Mouse (Mus musculus): ENCODE measurements around the gene Apol6. TPM values are rescaled to one million over a fixed set of nuclear protein-coding genes. Genes with fewer than 3 reads are reported as not detected.
"Not testable (repeated sequence)": the region's sequence is repeated elsewhere in the genome, so short reads cannot be mapped to it uniquely, and the experiment has no call there.

Apol6 gene
- polyA plus RNA-seq, 1 experiment from 2014 or later: 0.09 TPM

DNA sequence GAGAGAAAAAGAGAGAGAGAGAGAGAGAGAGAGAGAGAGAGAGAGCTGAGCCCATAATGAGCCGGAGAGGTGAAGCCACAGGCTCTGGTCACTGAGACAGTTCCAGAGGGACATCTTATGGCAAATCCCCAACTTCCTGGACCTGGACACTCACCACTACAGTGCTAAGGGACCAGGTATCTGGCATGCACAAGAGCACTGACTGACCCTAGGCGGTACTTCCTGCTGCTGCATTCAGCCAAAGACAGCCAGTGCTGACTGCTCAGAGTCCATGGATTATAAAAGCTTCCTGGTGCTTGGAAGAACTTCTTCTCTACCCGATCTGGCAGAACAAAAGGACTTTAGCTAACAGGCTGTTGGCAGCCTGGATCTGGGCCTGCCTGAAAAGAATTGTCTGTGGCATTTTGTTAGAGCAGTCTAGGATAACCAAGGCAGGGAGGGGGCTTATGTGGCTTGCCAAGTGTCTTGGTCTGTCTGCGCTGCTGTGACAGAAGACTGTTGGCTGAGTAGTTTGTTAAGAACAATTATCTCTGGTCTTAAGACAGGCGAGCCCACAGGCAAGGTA is 10.2 kb downstream of the Apol6 start:
- 66% methylated on average over 5 of the region's 5 CpGs for WGBS
- no peak overlapping the region for H3K27ac ChIP-seq
- H3K4me2 ChIP-seq (replicated peaks): no peak overlapping the region
- H3K9me3 ChIP-seq: no peaks in the 10 kb centered on the region
- no peak overlapping the region for H3K4me3 ChIP-seq
- H3K4me1 ChIP-seq: peaks cover 8% of the 10 kb centered on the region
- H3K27me3 ChIP-seq: no peaks in the 10 kb centered on the region
- no peak for ATAC-seq (ENCODE audit: insufficient number of reproducible peaks, insufficient read depth, low FRiP score, low TSS enrichment)
- H3K9ac ChIP-seq: no peak overlapping the region
- no peaks in the 10 kb centered on the region for H3K36me3 ChIP-seq

DNA sequence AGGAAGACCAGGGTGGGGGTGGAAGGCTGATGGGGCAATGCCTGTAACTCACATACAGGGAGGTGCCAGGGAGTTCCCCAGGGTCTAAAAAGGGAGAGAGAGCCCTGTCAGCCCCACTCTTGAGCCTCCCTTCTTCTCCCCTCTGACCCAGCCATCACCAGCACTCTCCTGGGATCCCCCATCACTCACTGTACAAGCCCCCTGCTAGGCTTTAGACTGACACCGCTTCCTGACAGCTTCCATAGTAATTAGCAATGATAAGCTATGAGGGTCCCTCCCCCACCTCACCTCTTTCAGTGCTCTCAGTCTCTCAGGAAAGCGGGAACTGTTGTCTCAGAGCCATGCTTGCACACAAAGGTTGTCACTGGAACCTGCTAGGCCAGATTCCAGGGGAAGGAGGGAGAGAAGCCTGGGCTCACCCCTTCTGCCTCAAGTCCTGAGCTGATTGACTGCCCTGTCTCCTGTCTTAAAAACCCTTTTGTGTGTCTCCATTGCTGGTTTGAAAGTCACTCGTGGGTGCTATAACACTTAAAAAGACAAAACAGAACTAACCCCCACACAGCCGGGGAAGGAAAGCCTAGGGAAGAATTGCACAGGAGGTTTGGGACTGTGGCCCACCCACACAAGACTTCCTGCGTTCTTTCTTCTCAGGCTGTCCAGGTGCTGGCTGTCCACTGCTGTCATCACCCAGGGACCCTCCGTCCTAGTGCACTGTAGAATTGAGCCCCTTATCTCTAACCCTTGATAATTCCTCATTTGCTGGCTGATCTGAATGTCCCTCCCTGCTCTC is 11.7 kb downstream of the Apol6 start:
- peaks cover 8% of the 10 kb centered on the region for H3K4me1 ChIP-seq
- no peaks in the 10 kb centered on the region for H3K27me3 ChIP-seq
- H3K9me3 ChIP-seq: no peaks in the 10 kb centered on the region
- peak overlapping the region; percentile 63 for H3K27ac ChIP-seq
- H3K9ac ChIP-seq: no peak overlapping the region
- no peaks in the 10 kb centered on the region for H3K36me3 ChIP-seq
- 34% methylated on average over 6 of the region's 6 CpGs for WGBS
- H3K4me3 ChIP-seq: no peak overlapping the region
- no peak overlapping the region for H3K4me2 ChIP-seq (replicated peaks)
- ATAC-seq (ENCODE audit: insufficient number of reproducible peaks, insufficient read depth, low FRiP score, low TSS enrichment): no peak

DNA sequence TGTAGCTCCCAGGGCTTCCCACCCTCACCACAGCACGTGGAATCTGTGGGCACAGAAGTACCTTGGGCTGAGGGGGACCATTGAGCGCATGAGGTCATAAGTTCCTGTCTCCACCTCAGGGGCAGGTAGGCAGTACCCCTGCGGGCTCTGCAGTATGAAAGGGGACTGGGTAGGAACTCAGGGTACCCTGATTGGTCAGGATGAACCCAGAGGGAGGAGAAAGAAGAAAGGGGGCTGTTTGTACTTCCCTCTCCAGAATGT is 12.2 kb downstream of the Apol6 start:
- no peaks in the 10 kb centered on the region for H3K9me3 ChIP-seq
- WGBS: 52% methylated on average over 3 of the region's 3 CpGs

DNA sequence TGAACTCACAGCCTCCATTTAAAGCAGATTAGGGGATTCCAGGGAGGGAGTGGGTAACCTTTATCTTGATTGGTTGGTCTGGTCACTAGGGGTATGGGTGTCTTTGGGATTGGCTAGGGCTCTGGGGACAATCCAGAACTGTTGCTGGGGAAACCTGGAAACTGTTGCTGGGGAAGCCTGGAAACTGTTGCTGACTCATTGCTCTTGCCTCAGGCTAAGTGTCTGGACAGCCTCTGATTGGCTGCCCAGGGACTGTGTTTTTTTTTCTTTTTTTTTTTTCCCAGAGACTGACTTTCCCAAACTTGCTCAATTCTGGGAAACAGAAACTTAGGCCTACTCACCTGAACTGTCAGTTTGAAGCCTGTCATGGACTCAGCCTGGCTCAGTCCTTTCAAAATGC is 14.0 kb downstream of the Apol6 start:
- Histone ChIP-seq H3K27ac (no peak overlapping the region), H3K4me2 (replicated peaks) (no peak overlapping the region), H3K27me3 (no peaks in the 10 kb centered on the region), H3K9me3 (no peaks in the 10 kb centered on the region), H3K4me1 (peaks cover 8% of the 10 kb centered on the region), H3K4me3 (no peak overlapping the region), H3K9ac (no peak overlapping the region), H3K36me3 (no peaks in the 10 kb centered on the region)
- ATAC-seq (ENCODE audit: insufficient number of reproducible peaks, insufficient read depth, low FRiP score, low TSS enrichment): no peak

More for the DNA sequence above, 12.2 kb downstream of the Apol6 start:
- no peak for ATAC-seq (ENCODE audit: insufficient number of reproducible peaks, insufficient read depth, low FRiP score, low TSS enrichment)
- Histone ChIP-seq H3K4me1 (peaks cover 8% of the 10 kb centered on the region), H3K27me3 (no peaks in the 10 kb centered on the region), H3K36me3 (no peaks in the 10 kb centered on the region), H3K9ac (no peak overlapping the region), H3K4me2 (replicated peaks) (no peak overlapping the region), H3K4me3 (no peak overlapping the region), H3K27ac (peak overlapping the region; percentile 63)

DNA sequence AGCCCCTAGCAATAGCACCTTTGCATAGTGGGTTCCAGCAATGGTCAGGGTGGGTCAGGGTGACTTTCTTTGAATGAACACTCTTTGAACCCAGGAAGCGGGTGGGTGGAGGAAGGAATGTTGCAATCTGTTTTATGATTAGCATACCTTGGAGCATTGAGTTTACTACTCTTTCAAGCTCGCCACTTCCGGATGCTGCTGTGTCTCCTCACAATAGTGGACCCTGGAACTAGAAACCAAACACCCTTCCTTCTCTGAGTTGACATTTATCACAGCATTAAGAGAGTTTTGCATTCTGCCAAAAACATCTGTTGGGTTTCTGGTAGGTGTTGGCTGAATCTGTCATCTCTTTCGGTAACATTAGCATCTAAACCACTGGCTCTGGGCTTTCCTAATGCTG is 14.9 kb downstream of the Apol6 start:
- not testable (repeated sequence) for H3K4me2 ChIP-seq (replicated peaks); H3K4me1 ChIP-seq; H3K27ac ChIP-seq; H3K36me3 ChIP-seq; H3K9me3 ChIP-seq; H3K9ac ChIP-seq; H3K27me3 ChIP-seq; ATAC-seq (ENCODE audit: insufficient number of reproducible peaks, insufficient read depth, low FRiP score, low TSS enrichment); H3K4me3 ChIP-seq
- 92% methylated on average over 4 of the region's 4 CpGs for WGBS

DNA sequence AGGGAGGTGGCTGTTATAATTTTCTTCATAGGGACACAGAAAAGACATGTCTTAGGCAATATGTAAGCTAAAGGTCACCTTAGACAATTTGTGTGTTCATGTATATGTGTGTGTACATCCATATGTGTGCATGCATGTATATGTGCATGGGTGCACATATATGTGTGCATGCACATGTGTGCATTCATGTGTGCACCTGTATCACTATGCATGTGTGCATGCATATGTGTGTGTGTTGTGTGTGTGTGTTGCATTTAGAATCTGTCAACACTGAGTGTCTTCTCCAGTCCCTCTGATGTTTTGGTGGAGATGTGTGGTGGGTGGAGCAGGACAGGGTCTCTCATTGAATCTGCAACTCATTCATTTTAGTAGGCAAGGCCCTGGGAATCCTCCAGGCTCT is 18.2 kb downstream of the Apol6 start:
- H3K27me3 ChIP-seq: no peaks in the 10 kb centered on the region
- H3K9me3 ChIP-seq: no peaks in the 10 kb centered on the region
- no peak overlapping the region for H3K9ac ChIP-seq
- H3K36me3 ChIP-seq: no peaks in the 10 kb centered on the region
- no peak for ATAC-seq (ENCODE audit: insufficient number of reproducible peaks, insufficient read depth, low FRiP score, low TSS enrichment)
- no peak overlapping the region for H3K4me2 ChIP-seq (replicated peaks)
- H3K4me3 ChIP-seq: no peak overlapping the region
- no peaks in the 10 kb centered on the region for H3K4me1 ChIP-seq
- no peak overlapping the region for H3K27ac ChIP-seq

DNA sequence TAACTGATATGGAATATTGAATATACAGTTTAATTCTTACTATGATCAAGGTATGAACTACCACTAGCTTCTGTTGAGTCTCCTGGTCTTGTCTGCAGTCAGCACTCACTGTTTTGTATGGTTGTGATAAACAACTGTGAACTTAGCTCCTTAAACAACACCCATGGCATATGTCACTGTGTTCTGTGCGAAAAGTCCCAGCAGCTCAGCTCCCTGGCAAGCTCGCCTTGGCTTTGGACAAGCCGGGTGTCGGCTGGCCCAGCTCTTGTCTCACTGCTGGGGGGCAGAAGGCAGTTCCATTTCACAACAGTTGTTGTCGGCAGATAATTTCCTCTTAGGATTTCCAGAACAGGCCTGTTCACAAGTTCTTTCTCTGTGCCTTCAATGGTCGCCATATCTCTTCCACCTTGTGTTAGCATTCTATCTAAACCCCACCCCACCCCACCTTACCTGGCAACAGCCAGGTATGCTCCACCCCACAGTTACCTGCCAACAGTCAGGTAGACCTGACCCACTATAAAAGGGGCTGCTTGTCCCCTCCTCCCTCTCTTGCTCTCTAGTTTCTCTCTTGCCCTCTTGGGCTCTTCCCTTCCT is 20.8 kb downstream of the Apol6 start:
- Histone ChIP-seq H3K4me2 (replicated peaks) (no peak overlapping the region), H3K27ac (no peak overlapping the region), H3K4me1 (no peaks in the 10 kb centered on the region), H3K36me3 (no peaks in the 10 kb centered on the region), H3K4me3 (no peak overlapping the region), H3K9me3 (no peaks in the 10 kb centered on the region), H3K27me3 (no peaks in the 10 kb centered on the region), H3K9ac (no peak overlapping the region)
- no peak for ATAC-seq (ENCODE audit: insufficient number of reproducible peaks, insufficient read depth, low FRiP score, low TSS enrichment)
- WGBS: 92% methylated on average over 6 of the region's 6 CpGs

DNA sequence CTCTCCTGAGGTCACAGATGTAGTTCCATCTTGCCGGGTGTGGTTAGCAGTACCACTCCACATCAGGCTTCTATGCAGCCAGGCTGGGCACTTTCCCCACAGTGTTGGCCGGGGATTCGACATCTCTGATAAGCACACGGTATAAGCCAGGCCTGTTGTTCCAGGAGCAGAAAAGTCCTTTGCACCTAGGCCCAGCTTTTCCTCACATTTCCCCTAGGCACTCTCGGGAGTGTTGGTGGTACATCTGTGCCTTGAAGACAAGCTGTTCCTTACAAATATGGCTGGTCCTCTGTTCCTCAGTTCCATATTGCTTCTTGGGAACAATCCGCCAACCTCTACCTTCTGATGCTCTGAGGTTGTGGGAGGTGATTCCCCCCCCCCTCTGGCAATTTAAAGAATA is 21.7 kb downstream of the Apol6 start:
- no peak overlapping the region for H3K4me3 ChIP-seq
- H3K9me3 ChIP-seq: no peaks in the 10 kb centered on the region
- no peaks in the 10 kb centered on the region for H3K27me3 ChIP-seq
- H3K4me2 ChIP-seq (replicated peaks): no peak overlapping the region
- no peaks in the 10 kb centered on the region for H3K36me3 ChIP-seq
- no peak overlapping the region for H3K9ac ChIP-seq
- no peaks in the 10 kb centered on the region for H3K4me1 ChIP-seq
- 88% methylated on average over 6 of the region's 6 CpGs for WGBS
- H3K27ac ChIP-seq: no peak overlapping the region
- no peak; the same call in 1 of the 2 replicates for ATAC-seq (ENCODE audit: insufficient number of reproducible peaks, insufficient read depth, low FRiP score, low TSS enrichment)

DNA sequence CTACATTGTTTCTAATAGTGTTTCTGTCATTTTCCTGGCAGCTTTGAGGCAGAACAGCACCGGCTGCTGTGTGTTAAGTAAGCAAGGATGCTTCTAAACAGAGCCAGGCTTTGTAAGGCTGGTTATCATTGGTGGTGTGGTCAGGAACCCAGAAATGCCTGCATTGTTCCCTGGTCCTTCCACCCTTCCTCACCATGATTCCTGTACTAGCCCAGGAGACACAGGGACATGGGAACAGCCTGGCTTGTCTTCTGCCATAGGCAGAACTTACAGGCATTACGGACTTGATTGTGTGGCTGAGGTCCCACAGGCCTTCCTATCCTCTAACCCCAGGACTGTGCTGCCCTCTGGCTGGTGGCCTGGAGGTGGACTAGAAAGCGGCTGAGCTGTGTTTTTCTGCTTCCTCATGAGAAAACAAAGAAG is 23.9 kb downstream of the Apol6 start:
- no peak for ATAC-seq (ENCODE audit: insufficient number of reproducible peaks, insufficient read depth, low FRiP score, low TSS enrichment)
- H3K27ac ChIP-seq: no peak overlapping the region

DNA sequence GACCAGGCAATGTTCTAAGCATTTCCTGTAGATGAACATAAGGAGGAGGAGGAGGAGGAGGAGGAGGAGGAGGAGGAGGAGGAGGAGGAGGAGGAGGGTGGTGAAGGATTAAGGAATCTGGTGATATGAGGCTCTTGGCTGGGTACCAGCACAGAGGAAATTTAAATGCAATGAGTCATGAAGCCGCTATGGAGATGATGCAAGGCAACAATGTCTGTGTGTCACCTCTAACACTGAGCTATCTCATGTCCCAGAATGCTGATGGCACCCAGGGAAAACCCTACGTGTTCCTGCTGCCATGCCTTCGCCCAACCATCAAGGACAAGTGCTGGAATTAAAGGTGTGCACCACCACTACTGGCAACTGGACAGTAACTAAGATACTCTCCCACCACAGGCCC is 24.5 kb downstream of the Apol6 start:
- Histone ChIP-seq H3K27me3 (no peaks in the 10 kb centered on the region), H3K4me3 (no peak overlapping the region), H3K4me2 (replicated peaks) (no peak overlapping the region), H3K9me3 (no peaks in the 10 kb centered on the region), H3K9ac (no peak overlapping the region), H3K4me1 (peaks cover 8% of the 10 kb centered on the region), H3K27ac (no peak overlapping the region), H3K36me3 (no peaks in the 10 kb centered on the region)
- 86% methylated on average over 3 of the region's 3 CpGs for WGBS
- ATAC-seq (ENCODE audit: insufficient number of reproducible peaks, insufficient read depth, low FRiP score, low TSS enrichment): no peak

More for the DNA sequence above, 23.9 kb downstream of the Apol6 start:
- no peak overlapping the region for H3K9ac ChIP-seq
- WGBS: 50% methylated on average over 3 of the region's 3 CpGs
- no peaks in the 10 kb centered on the region for H3K9me3 ChIP-seq
- H3K27me3 ChIP-seq: no peaks in the 10 kb centered on the region
- H3K4me1 ChIP-seq: peaks cover 8% of the 10 kb centered on the region
- no peak overlapping the region for H3K4me2 ChIP-seq (replicated peaks)
- H3K4me3 ChIP-seq: no peak overlapping the region
- no peaks in the 10 kb centered on the region for H3K36me3 ChIP-seq

DNA sequence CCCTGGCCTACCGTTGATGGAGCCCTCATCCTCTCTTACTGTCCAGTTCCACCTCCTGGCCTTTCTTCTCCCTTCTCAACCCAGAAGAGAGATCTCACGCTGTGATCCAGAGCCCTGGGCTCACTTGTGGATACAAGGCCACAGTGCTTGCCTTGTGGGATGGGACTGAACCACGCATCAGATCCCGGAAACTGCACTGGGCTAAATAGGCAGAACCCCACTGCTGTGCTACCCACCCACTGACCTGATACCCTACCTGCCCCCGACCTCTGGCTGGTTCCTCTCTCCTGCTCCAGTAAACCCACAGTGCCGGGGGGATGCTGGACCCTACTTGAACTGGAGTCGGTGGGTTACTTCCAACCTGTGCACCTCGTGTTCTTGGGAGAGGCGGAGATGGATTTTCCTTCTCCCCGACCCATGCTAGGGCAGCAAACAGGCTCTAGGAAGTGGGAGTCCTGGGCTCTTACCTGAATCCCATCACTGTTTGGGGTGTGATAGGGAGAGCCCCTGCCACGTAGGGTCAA is 26.3 kb downstream of the Apol6 start:
- ATAC-seq (ENCODE audit: insufficient number of reproducible peaks, insufficient read depth, low FRiP score, low TSS enrichment): 0 out of 2 replicates have a peak, but pooled peaks have one; percentile 13
- H3K27ac ChIP-seq: no peak overlapping the region
- WGBS: 87% methylated on average over 11 of the region's 11 CpGs

DNA sequence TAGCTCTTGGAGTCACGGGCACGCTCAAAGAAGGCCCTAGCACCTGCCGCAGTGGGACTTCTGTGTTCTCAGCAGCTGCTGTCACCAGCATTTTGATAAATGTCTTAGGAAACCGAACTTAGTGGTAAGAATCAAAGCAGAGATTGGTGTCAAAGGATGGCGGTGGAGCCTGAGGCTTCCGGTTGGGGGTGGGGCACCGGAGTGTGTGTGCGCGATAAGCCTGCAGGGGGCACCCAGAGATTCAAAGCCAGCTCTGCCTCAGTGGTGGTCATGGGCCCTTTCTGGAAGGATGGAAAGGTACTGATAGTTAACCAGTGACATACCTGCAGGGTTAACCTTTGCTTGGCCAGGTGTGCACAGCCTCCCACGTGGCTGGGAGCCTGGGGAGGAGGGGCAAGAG is 27.0 kb downstream of the Apol6 start:
- Histone ChIP-seq H3K27ac (no peak overlapping the region; the same call in 1 of the 2 replicates), H3K9ac (no peak overlapping the region)
- no peak for ATAC-seq (ENCODE audit: insufficient number of reproducible peaks, insufficient read depth, low FRiP score, low TSS enrichment)

More for the DNA sequence above, 26.3 kb downstream of the Apol6 start:
- Histone ChIP-seq H3K4me2 (replicated peaks) (no peak overlapping the region), H3K9ac (no peak overlapping the region), H3K4me1 (peaks cover 8% of the 10 kb centered on the region), H3K4me3 (no peak overlapping the region), H3K36me3 (peaks cover 5% of the 10 kb centered on the region), H3K9me3 (no peaks in the 10 kb centered on the region), H3K27me3 (no peaks in the 10 kb centered on the region)

More for the DNA sequence above, 27.0 kb downstream of the Apol6 start:
- 21% methylated on average over 10 of the region's 10 CpGs for WGBS
- 0 out of 2 replicates have a peak overlapping the region, but pooled peaks have one; percentile 9 for H3K4me2 ChIP-seq (replicated peaks)
- H3K4me3 ChIP-seq: no peak overlapping the region
- H3K9me3 ChIP-seq: no peaks in the 10 kb centered on the region
- no peaks in the 10 kb centered on the region for H3K27me3 ChIP-seq
- peaks cover 8% of the 10 kb centered on the region for H3K4me1 ChIP-seq
- H3K36me3 ChIP-seq: peaks cover 12% of the 10 kb centered on the region

Measured in embryonic facial prominence, embryonic 12.5 days (tissue).